Mouse (Mus musculus) limb, embryonic 15.5 days (tissue): Measurements from ENCODE around the gene Fanci. TPM values are rescaled to one million over a fixed set of nuclear protein-coding genes. Genes with fewer than 3 reads are reported as not detected.
A peak's percentile ranks its signal among the peaks of the same experiment; 100 is the strongest.

ENCODE experiments used
- ATAC-seq: fragments of 200-750 bp; cut with Nextera tagmentation; 2 replicates; pipeline ENCODE4 v1.8.0; 2017; ENCODE audit warnings: low read depth, moderate TSS enrichment; ENCODE audit not compliant: insufficient number of reproducible peaks, low FRiP score, low TSS enrichment
- H3K27ac ChIP-seq: fragments of 300-500 bp; sonication (generic); 2 replicates; pipeline ENCODE4 v1.5.1; 2015; ENCODE audit warnings: moderate library complexity, mild to moderate bottlenecking, inconsistent platforms
- H3K27me3 ChIP-seq: fragments of 300-500 bp; sonication (generic); 2 replicates; pipeline ENCODE4 v1.6.1; 2015; ENCODE audit warnings: inconsistent platforms
- H3K36me3 ChIP-seq: fragments of 300-500 bp; sonication (generic); 2 replicates; pipeline ENCODE4 v1.6.1; 2015; ENCODE audit warnings: inconsistent platforms
- H3K4me1 ChIP-seq: fragments of 300-500 bp; sonication (generic); 2 replicates; pipeline ENCODE4 v1.6.1; 2015; ENCODE audit warnings: inconsistent platforms
- H3K4me2 ChIP-seq: fragments of 300-500 bp; sonication (generic); 2 replicates; pipeline ENCODE4 v1.6.1; 2015; ENCODE audit warnings: mild to moderate bottlenecking, inconsistent platforms
- H3K4me3 ChIP-seq: fragments of 300-500 bp; sonication (generic); 2 replicates; pipeline ENCODE4 v1.5.1; 2015; ENCODE audit warnings: mild to moderate bottlenecking, inconsistent platforms
- H3K9ac ChIP-seq: fragments of 300-500 bp; sonication (generic); 2 replicates; pipeline ENCODE4 v1.6.1; 2015; ENCODE audit warnings: inconsistent platforms
- H3K9me3 ChIP-seq: fragments of 300-500 bp; sonication (generic); 2 replicates; pipeline ENCODE4 v1.6.1; 2016; ENCODE audit warnings: inconsistent platforms
- WGBS: fragments of 180-500 bp; shearing (Covaris S2); methylation state at CpG from one replicate; pipeline ENCODE4 v1.1.7; 2015; 5-methylcytosine and 5-hydroxymethylcytosine counted together
- polyA plus RNA-seq: library from polyadenylated mRNA; unstranded; fragments of >200 nt; fragmentation: Nextera tagmentation; extraction: Ambion mirVana; gene quantifications from 2 replicates; pipeline ENCODE4 v1.2.1, GENCODE M21; 2015

The Fanci gene
- polyA plus RNA-seq, 1 experiment from 2014 or later, result 6.2 TPM

- no peak overlapping the region for H3K4me2 ChIP-seq
- H3K9ac ChIP-seq, result no peak overlapping the region
- WGBS, result 87% methylated on average over 7 of the region's 7 CpGs
- ATAC-seq, result no peak
- H3K36me3 ChIP-seq, result 0 out of 2 replicates have a peak, but pooled peaks cover 2% of the 10 kb centered on the region
- no peaks in the 10 kb centered on the region for H3K27me3 ChIP-seq
- peaks cover 2% of the 10 kb centered on the region; the same call in 1 of the 2 replicates for H3K4me1 ChIP-seq
- no peaks in the 10 kb centered on the region for H3K9me3 ChIP-seq
- no peak overlapping the region for H3K4me3 ChIP-seq
- H3K27ac ChIP-seq, result no peak overlapping the region
These were observed 28.2 kb downstream of the Fanci start for GRCm38 (mm10) chr7:79419950-79420349.

GRCm38 (mm10) chr7:79422876-79423275, 31.1 kb downstream of the Fanci start:
- Histone ChIP-seq H3K4me3 (no peak overlapping the region), H3K4me1 (no peaks in the 10 kb centered on the region), H3K27ac (no peak overlapping the region), H3K9ac (no peak overlapping the region), H3K27me3 (no peaks in the 10 kb centered on the region), H3K36me3 (0 out of 2 replicates have a peak, but pooled peaks cover 2% of the 10 kb centered on the region), H3K9me3 (no peaks in the 10 kb centered on the region), H3K4me2 (no peak overlapping the region)
- 91% methylated on average over 10 of the region's 10 CpGs for WGBS
- ATAC-seq, result no peak

GRCm38 (mm10) chr7:79425804-79426203, 34.1 kb downstream of the Fanci start:
- no peak overlapping the region for H3K4me2 ChIP-seq
- no peaks in the 10 kb centered on the region for H3K9me3 ChIP-seq
- WGBS, result 70% methylated on average over 10 of the region's 10 CpGs
- no peaks in the 10 kb centered on the region for H3K4me1 ChIP-seq
- no peak overlapping the region for H3K27ac ChIP-seq
- H3K9ac ChIP-seq, result no peak overlapping the region
- H3K4me3 ChIP-seq, result no peak overlapping the region
- no peak for ATAC-seq
- H3K27me3 ChIP-seq, result no peaks in the 10 kb centered on the region
- H3K36me3 ChIP-seq, result no peaks in the 10 kb centered on the region

- Histone ChIP-seq H3K36me3 (no peaks in the 10 kb centered on the region), H3K27me3 (no peaks in the 10 kb centered on the region), H3K27ac (no peak overlapping the region), H3K4me2 (no peak overlapping the region), H3K4me1 (no peaks in the 10 kb centered on the region), H3K9me3 (no peaks in the 10 kb centered on the region), H3K9ac (no peak overlapping the region), H3K4me3 (no peak overlapping the region)
- ATAC-seq, result no peak
- 71% methylated on average over 5 of the region's 5 CpGs for WGBS
These were observed 36.5 kb downstream of the Fanci start for GRCm38 (mm10) chr7:79428243-79428642.

GRCm38 (mm10) chr7:79440035-79440434, 48.3 kb downstream of the Fanci start:
- Histone ChIP-seq H3K9ac (no peak overlapping the region), H3K27me3 (no peaks in the 10 kb centered on the region), H3K4me1 (no peaks in the 10 kb centered on the region), H3K36me3 (peaks cover 19% of the 10 kb centered on the region), H3K4me3 (no peak overlapping the region), H3K9me3 (no peaks in the 10 kb centered on the region), H3K4me2 (no peak overlapping the region), H3K27ac (no peak overlapping the region)
- ATAC-seq, result no peak
- 74% methylated on average over 2 of the region's 2 CpGs for WGBS

- Histone ChIP-seq H3K36me3 (peaks cover 62% of the 10 kb centered on the region), H3K9ac (no peak overlapping the region), H3K4me2 (no peak overlapping the region), H3K4me1 (no peaks in the 10 kb centered on the region), H3K9me3 (no peaks in the 10 kb centered on the region), H3K27me3 (no peaks in the 10 kb centered on the region), H3K4me3 (no peak overlapping the region), H3K27ac (no peak overlapping the region)
- WGBS, result 87% methylated on average over 2 of the region's 2 CpGs
- ATAC-seq, result no peak
These were observed 55.3 kb downstream of the Fanci start for GRCm38 (mm10) chr7:79447048-79447447.

GRCm38 (mm10) chr7:79447486-79447885, 55.8 kb downstream of the Fanci start:
- no peaks in the 10 kb centered on the region for H3K4me1 ChIP-seq
- no peaks in the 10 kb centered on the region for H3K27me3 ChIP-seq
- no peaks in the 10 kb centered on the region for H3K9me3 ChIP-seq
- H3K36me3 ChIP-seq, result peaks cover 67% of the 10 kb centered on the region
- 95% methylated on average over 3 of the region's 3 CpGs for WGBS
- no peak overlapping the region for H3K27ac ChIP-seq
- no peak overlapping the region for H3K4me2 ChIP-seq
- no peak overlapping the region for H3K9ac ChIP-seq
- H3K4me3 ChIP-seq, result no peak overlapping the region
- ATAC-seq, result no peak

- no peak overlapping the region for H3K27ac ChIP-seq
- peaks cover 64% of the 10 kb centered on the region for H3K36me3 ChIP-seq
- no peaks in the 10 kb centered on the region for H3K27me3 ChIP-seq
- H3K9me3 ChIP-seq, result no peaks in the 10 kb centered on the region
- H3K9ac ChIP-seq, result no peak overlapping the region
- H3K4me1 ChIP-seq, result peaks cover 22% of the 10 kb centered on the region
- no peak for ATAC-seq
- no peak overlapping the region for H3K4me2 ChIP-seq
- 85% methylated on average over 10 of the region's 10 CpGs for WGBS
- H3K4me3 ChIP-seq, result no peak overlapping the region
These were observed 70.0 kb downstream of the Fanci start for GRCm38 (mm10) chr7:79461721-79462120.

- peaks cover 46% of the 10 kb centered on the region for H3K36me3 ChIP-seq
- 0 out of 2 replicates have a peak overlapping the region, but pooled peaks have one; percentile 85 for H3K4me2 ChIP-seq
- WGBS, result 90% methylated on average over 11 of the region's 11 CpGs
- H3K9ac ChIP-seq, result no peak overlapping the region
- H3K4me3 ChIP-seq, result no peak overlapping the region
- H3K27ac ChIP-seq, result no peak overlapping the region
- ATAC-seq, result no peak
- peaks cover 29% of the 10 kb centered on the region for H3K4me1 ChIP-seq
- no peaks in the 10 kb centered on the region for H3K9me3 ChIP-seq
- H3K27me3 ChIP-seq, result no peaks in the 10 kb centered on the region
These were observed 71.8 kb downstream of the Fanci start for GRCm38 (mm10) chr7:79463376-79464077.

GRCm38 (mm10) chr7:79464776-79465420, 73.2 kb downstream of the Fanci start:
- Histone ChIP-seq H3K4me3 (peak overlapping the region; percentile 88), H3K4me2 (peak overlapping the region; percentile 85), H3K9ac (peak overlapping the region; percentile 81; the same call in 1 of the 2 replicates), H3K9me3 (no peaks in the 10 kb centered on the region), H3K36me3 (peaks cover 32% of the 10 kb centered on the region), H3K4me1 (peaks cover 29% of the 10 kb centered on the region), H3K27ac (no peak overlapping the region), H3K27me3 (no peaks in the 10 kb centered on the region)
- WGBS, result 8% methylated on average over 47 of the region's 47 CpGs
- ATAC-seq, result no peak

GRCm38 (mm10) chr7:79465461-79466044, 73.8 kb downstream of the Fanci start:
- under 1% methylated on average over 45 of the region's 47 CpGs for WGBS
- ATAC-seq, result peak; percentile 35
- peak overlapping the region; percentile 81 for H3K9ac ChIP-seq

More at GRCm38 (mm10) chr7:79465461-79466044, 73.8 kb downstream of the Fanci start:
- peak overlapping the region; percentile 85 for H3K4me2 ChIP-seq
- no peaks in the 10 kb centered on the region for H3K27me3 ChIP-seq
- H3K27ac ChIP-seq, result peak overlapping the region; percentile 92
- H3K4me3 ChIP-seq, result peak overlapping the region; percentile 88
- peaks cover 29% of the 10 kb centered on the region for H3K4me1 ChIP-seq
- peaks cover 26% of the 10 kb centered on the region for H3K36me3 ChIP-seq
- H3K9me3 ChIP-seq, result no peaks in the 10 kb centered on the region
